Mouse (Mus musculus): ENCODE measurements around the gene Trex1. TPM values are rescaled to one million over a fixed set of nuclear protein-coding genes. Genes with fewer than 3 reads are reported as not detected.

Gene Trex1
- total RNA-seq, 2 experiments from 2014 or later: 11.9 to 13.2 TPM

GRCm38 (mm10) chr9:109052490-109053260 lies 6.9 kb downstream of the Trex1 start:
- no peak for DNase-seq (ENCODE audit: low spot score in 2 of 2)

- DNase-seq (ENCODE audit: low spot score in 2 of 2): no peak
Observed at GRCm38 (mm10) chr9:109051651-109052489, 7.7 kb downstream of the Trex1 start.

DNA sequence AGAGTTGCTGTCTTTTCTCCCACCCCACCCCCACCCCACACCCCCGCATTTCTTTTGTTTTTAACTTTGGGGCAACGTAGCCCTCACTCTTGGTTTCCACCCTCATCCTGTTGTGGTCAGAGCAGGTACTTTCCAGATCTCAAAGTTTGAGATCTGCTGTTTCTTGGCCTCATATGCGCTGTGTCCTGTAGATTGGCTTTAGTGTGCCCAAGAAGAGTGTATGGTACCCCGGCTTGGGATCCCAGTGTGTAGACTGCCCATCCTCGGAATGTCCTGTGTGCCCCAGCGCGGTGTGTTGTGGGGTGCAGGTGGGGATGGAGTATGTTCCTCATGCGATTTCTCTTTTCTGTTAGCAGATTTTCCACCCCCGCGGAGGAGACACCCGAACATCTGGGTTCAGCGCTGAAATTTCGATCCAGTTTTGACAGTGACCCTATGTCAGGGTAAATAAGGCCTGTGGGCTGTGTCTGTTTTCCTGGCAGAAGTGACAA lies 8.5 kb downstream of the Trex1 start:
- DNase-seq (ENCODE audit: low spot score in 2 of 2): no peak

DNA sequence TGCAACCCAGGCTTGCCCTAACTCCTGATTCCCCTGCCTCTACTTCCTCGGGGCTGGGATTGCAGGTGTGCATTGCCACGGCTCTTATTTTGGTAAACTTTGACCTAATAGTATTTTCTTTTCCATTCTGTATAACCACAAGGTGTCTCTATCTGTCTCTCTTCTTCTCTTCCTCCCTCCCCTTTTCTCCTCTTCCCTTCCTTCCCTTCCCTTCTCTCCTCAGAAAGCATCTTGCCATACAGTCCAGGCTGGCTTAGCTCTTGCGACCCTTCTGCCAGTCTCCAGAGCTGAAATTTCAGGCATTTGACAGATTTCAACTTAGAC lies 8.9 kb downstream of the Trex1 start:
- DNase-seq (ENCODE audit: low spot score in 2 of 2): no peak

- DNase-seq (ENCODE audit: low spot score in 2 of 2): no peak
Observed at GRCm38 (mm10) chr9:109049996-109050673, 9.4 kb downstream of the Trex1 start.

DNA sequence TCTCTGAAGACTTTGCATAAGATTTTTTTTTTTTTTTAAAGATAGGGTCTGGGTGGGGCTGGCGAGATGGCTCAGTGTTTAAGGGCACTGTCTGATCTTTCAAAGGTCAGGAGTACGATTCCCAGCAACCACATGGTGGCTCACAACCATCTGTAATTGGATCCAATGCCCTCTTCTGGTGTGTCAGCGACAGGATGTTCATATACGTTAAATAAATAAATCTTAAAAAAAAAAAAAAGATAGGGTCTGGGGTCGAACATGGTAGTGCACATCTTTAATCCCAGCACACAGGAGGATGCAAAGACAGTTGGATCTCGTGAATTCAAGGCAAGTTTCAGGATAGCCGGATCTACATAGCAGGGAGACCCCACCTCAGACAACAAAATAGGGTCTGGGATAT lies 10.2 kb downstream of the Trex1 start:
- DNase-seq (ENCODE audit: low spot score in 2 of 2): no peak

- peak in 1 of 2 experiments; percentile 57 for DNase-seq (ENCODE audit: low spot score in 2 of 2)
Observed at GRCm38 (mm10) chr9:109046306-109046705, 13.2 kb downstream of the Trex1 start.

GRCm38 (mm10) chr9:109041351-109041750 lies 18.2 kb downstream of the Trex1 start:
- DNase-seq (ENCODE audit: low spot score in 2 of 2): peak in 1 of 2 experiments; percentile 12

DNA sequence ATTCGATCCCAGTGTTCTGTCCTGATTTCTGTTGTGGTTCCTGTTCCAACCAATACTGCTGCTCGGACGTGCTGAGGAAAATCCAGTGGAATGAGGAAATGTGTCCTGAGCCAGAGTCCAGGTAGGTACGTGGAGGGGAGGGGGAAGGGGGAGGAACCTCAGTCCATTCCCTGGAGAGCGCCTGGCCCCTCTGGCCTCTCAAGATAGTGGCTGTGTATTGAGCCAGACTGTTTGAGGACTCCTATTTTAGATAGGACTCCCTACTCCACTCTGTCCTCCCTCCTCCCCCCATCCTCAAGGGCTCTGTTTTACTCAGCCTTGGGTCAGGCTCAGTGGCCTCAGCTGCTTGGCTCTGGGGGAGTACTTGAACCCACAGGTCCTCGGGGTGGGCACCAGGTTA lies 18.6 kb downstream of the Trex1 start:
- DNase-seq (ENCODE audit: low spot score in 2 of 2): no peak

GRCm38 (mm10) chr9:109040216-109040615 lies 19.3 kb downstream of the Trex1 start:
- DNase-seq (ENCODE audit: low spot score in 2 of 2): no peak

DNA sequence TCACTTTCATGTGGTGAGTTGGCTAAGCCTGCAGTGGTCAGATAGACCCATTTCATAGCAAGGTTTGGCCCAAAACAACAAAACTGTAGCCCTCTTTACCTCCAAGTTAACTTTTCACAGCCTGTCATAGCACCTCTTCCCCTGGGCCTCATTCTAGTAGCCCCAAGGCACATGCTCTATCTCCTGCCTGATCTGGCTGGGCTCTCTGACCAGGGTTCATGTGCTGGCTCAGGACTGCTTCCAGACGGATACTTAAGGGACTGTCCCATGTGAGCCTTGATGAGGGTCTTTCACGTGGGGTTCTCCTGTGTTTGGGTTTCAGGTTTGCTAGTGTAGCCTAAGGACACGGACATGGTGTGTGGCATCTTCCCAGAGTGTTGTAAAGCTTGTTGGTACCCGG lies 19.9 kb downstream of the Trex1 start:
- DNase-seq (ENCODE audit: low spot score in 2 of 2): no peak

GRCm38 (mm10) chr9:109038901-109039364 lies 20.6 kb downstream of the Trex1 start:
- DNase-seq (ENCODE audit: low spot score in 2 of 2): peak; percentile 33 to 39

- DNase-seq (ENCODE audit: low spot score in 2 of 2): peak; percentile 43 to 63
Observed at GRCm38 (mm10) chr9:109038086-109038895, 21.2 kb downstream of the Trex1 start, which contains the start of gene Shisa5. TSS of gene Shisa5 (plus strand) at chr9:109038565.

- DNase-seq (ENCODE audit: low spot score in 2 of 2): no peak
Observed at GRCm38 (mm10) chr9:109032435-109032834, 27.1 kb downstream of the Trex1 start.

DNA sequence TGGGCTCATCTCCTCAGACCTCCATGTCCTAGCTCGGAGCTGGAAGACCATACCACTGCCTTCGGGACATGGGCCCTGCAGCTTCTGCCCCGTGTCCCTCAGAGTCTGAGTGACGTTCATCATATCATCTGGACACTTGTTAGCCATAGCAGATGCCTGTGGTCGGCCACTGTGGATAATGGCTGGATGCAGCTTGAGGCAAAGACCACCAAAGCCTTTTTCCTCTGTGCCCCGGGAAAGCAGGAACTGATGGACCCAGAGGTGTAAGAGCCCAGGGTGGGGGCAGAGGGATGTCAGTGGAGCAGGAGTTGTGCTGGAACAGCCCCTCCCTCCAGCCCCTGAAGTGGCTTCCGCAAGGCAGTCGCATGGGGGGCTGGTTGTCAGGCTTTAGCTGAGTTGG lies 27.8 kb downstream of the Trex1 start:
- no peak for DNase-seq (ENCODE audit: low spot score in 2 of 2)

DNA sequence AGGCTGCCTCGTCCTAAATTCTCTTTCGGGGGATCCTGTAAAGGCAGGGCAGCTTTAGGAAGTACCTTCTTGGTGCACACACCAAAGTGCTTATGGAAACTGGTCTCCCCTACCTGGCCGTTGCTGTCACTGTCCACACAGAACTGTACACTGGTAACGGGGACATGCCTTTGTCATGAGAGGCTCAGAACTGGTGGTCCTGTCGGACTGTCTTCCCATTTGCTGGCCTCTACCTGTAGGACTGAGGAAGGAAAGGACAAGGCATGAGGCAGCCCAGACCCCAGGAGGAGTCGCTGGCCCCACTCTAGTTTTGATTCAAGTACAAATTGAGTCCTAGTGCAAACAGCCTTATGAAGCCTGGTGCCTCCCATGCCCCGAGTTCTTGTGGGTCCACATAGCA lies 28.5 kb downstream of the Trex1 start:
- no peak for DNase-seq (ENCODE audit: low spot score in 2 of 2)

DNA sequence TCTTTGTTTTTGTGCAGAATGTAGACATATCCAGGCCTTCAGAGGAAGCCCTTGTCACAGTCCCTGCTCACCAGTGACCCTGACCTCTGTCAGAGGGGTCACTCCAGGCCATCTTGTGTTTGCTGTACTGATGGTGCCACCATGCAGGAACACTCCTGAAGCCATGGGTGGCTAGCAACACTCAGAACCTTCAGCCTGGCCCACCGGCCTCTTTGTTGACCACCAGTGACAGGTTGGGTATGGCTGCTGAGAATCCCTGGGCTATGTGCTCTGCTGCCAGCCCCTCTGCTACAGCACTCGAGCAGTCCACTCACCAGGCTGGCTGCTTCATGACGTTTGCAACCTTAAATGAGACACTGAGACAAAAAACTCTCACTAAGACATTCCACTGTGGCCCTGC lies 29.2 kb downstream of the Trex1 start:
- no peak for DNase-seq (ENCODE audit: low spot score in 2 of 2)

- no peak for DNase-seq (ENCODE audit: low spot score in 2 of 2)
Observed at GRCm38 (mm10) chr9:109028919-109029318, 30.6 kb downstream of the Trex1 start.

DNA sequence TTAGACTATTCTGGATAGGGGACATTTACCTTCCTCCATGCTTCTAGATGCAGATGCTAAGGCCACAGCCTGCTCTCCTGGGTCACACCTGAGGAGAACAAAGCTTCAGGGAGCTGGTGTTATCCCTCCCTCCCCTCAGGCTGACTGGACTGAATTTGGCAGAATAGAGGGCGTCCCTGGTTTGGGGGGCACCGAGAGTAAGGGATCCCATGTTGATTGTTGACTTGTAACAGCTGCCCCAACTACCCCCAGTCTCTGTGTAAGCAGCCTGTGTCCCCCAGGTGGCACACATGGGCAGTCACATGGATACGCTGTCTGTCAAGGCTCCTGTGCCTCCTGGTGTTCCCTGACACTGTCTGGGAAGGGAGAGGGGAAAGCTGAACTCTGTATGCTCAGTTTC lies 31.1 kb downstream of the Trex1 start:
- DNase-seq (ENCODE audit: low spot score in 2 of 2): no peak

DNA sequence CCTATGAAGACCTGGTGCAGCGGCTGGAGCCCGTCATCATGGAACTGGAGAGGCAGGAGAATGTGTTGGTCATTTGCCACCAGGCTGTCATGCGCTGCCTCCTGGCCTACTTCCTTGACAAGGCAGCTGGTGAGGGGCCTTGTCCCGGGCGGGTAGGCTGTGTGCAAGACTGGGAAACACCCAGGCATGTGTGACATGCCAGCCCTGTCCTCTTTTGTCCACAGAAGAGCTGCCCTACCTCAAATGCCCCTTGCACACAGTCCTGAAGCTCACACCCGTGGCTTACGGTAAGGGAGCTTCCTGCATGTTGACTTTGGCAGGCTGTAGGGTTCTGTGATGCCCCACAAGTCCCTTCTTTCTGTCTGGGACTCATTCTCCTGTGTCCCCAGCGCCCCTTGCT lies 32.0 kb downstream of the Trex1 start:
- no peak for DNase-seq (ENCODE audit: low spot score in 2 of 2)

All from layer of hippocampus, postnatal 10 days (tissue).